Mouse (Mus musculus) olfactory bulb, adult 2 months (tissue): ENCODE measurements around the gene Ccdc157. TPM values are rescaled to one million over a fixed set of nuclear protein-coding genes. Genes with fewer than 3 reads are reported as not detected.

Source experiments
- H3K27ac ChIP-seq: fragments of 200-500 bp; 2 replicates; pipeline ENCODE4 v1.5.1; 2012; ENCODE audit warnings: low read depth, low read length; ENCODE audit not compliant: insufficient read depth
- H3K4me1 ChIP-seq: fragments of 200-500 bp; 2 replicates; pipeline ENCODE4 v1.6.1; 2012; ENCODE audit warnings: low read length; ENCODE audit not compliant: control insufficient read depth, insufficient read depth
- H3K4me3 ChIP-seq: fragments of 200-500 bp; 2 replicates; pipeline ENCODE4 v1.5.1; 2012; ENCODE audit warnings: mild to moderate bottlenecking, low read depth, low read length, moderate library complexity; ENCODE audit not compliant: insufficient read depth
- CTCF ChIP-seq: fragments of 200-500 bp; IDR thresholded peaks from 2 replicates; pipeline ENCODE4 v1.5.1; 2012; ENCODE audit warnings: low read depth, mild to moderate bottlenecking, low read length, moderate library complexity; ENCODE audit not compliant: insufficient read depth
- POLR2A ChIP-seq: fragments of 200-500 bp; IDR thresholded peaks from 2 replicates; pipeline ENCODE4 v1.6.1; 2012; ENCODE audit warnings: mild to moderate bottlenecking, low read depth, low read length, moderate library complexity; ENCODE audit not compliant: insufficient read depth
- WGBS: fragments of 180-500 bp; shearing (Covaris S2); methylation state at CpG from one replicate; pipeline ENCODE4 v1.1.7; 2018; 5-methylcytosine and 5-hydroxymethylcytosine counted together
- polyA plus RNA-seq: library from polyadenylated mRNA; stranded (reverse); fragments of >200 nt; gene quantifications from 2 replicates; pipeline ENCODE4 v1.2.4, GENCODE M21; 2012; ENCODE audit warnings: low replicate concordance; ENCODE audit not compliant: missing spikeins, insufficient read depth, insufficient read length

Ccdc157 gene
- polyA plus RNA-seq, 1 experiment = not detected

- H3K4me1 ChIP-seq = peaks cover 11% of the 10 kb centered on the region; the same call in 1 of the 2 replicates
- H3K4me3 ChIP-seq = no peak overlapping the region
- WGBS = 87% methylated on average over 14 of the region's 14 CpGs
- H3K27ac ChIP-seq = no peak overlapping the region
- TF ChIP-seq POLR2A (no peak), CTCF (no peak)
Observed at GRCm38 (mm10) chr11:4103522-4103921, 56.6 kb downstream of the Ccdc157 start.

GRCm38 (mm10) chr11:4101851-4102250, 58.2 kb downstream of the Ccdc157 start:
- Histone ChIP-seq H3K4me3 (no peak overlapping the region), H3K27ac (no peak overlapping the region), H3K4me1 (peaks cover 17% of the 10 kb centered on the region)
- TF ChIP-seq POLR2A (no peak), CTCF (no peak)
- 66% methylated on average over 5 of the region's 5 CpGs for WGBS

- TF ChIP-seq CTCF = no peak
- no peak for TF ChIP-seq POLR2A
- 38% methylated on average over 3 of the region's 3 CpGs for WGBS
- H3K4me3 ChIP-seq = no peak overlapping the region
- H3K4me1 ChIP-seq = peaks cover 13% of the 10 kb centered on the region
- H3K27ac ChIP-seq = peak overlapping the region; percentile 26
Observed at GRCm38 (mm10) chr11:4099447-4099846, 60.6 kb downstream of the Ccdc157 start.

GRCm38 (mm10) chr11:4098816-4099215, 61.3 kb downstream of the Ccdc157 start:
- Histone ChIP-seq H3K27ac (no peak overlapping the region), H3K4me1 (peaks cover 15% of the 10 kb centered on the region), H3K4me3 (no peak overlapping the region)
- WGBS = 62% methylated on average over 7 of the region's 7 CpGs
- no peak for TF ChIP-seq CTCF
- TF ChIP-seq POLR2A = no peak

GRCm38 (mm10) chr11:4098120-4098519, 62.0 kb downstream of the Ccdc157 start:
- no peak overlapping the region for H3K4me3 ChIP-seq
- WGBS = 47% methylated on average over 8 of the region's 8 CpGs
- TF ChIP-seq POLR2A (no peak), CTCF (no peak)
- H3K4me1 ChIP-seq = peaks cover 20% of the 10 kb centered on the region
- H3K27ac ChIP-seq = no peak overlapping the region

- peaks cover 21% of the 10 kb centered on the region for H3K4me1 ChIP-seq
- no peak for TF ChIP-seq CTCF
- TF ChIP-seq POLR2A = no peak
- H3K27ac ChIP-seq = peak overlapping the region; percentile 89
- 18% methylated on average over 10 of the region's 10 CpGs for WGBS
- peak overlapping the region; percentile 49 for H3K4me3 ChIP-seq
Observed at GRCm38 (mm10) chr11:4097091-4097621, 62.9 kb downstream of the Ccdc157 start.

GRCm38 (mm10) chr11:4096054-4096984, 63.8 kb downstream of the Ccdc157 start:
- TF ChIP-seq CTCF (no peak), POLR2A (peak; percentile 76; the same call in 1 of the 2 replicates)
- 2% methylated on average over 45 of the region's 45 CpGs for WGBS
- Histone ChIP-seq H3K4me1 (peaks cover 24% of the 10 kb centered on the region), H3K27ac (peak overlapping the region; percentile 89), H3K4me3 (peak overlapping the region; percentile 49)

GRCm38 (mm10) chr11:4095171-4096053, 64.7 kb downstream of the Ccdc157 start, which contains the start of gene Mtfp1:
Mtfp1 (minus strand) TSS chr11:4095445.
- TF ChIP-seq CTCF (no peak), POLR2A (no peak)

More at GRCm38 (mm10) chr11:4095171-4096053, 64.7 kb downstream of the Ccdc157 start, which contains the start of gene Mtfp1:
- H3K27ac ChIP-seq = peak within 1 kb of the TSS; percentile 85
- peaks cover 24% of the 10 kb centered on the region for H3K4me1 ChIP-seq
- peak within 1 kb of the TSS; percentile 83 for H3K4me3 ChIP-seq
- WGBS = 3% methylated on average over 34 of the region's 34 CpGs
